Mouse (Mus musculus) c-Kit-positive CD71-positive TER-119-negative erythroid progenitor cells, embryonic 14.5 days (primary cell): Measurements from ENCODE around the gene Ssh3.
"Not testable (repeated sequence)": the region's sequence is repeated elsewhere in the genome, so short reads cannot be mapped to it uniquely, and the experiment has no call there.

Experiments
- DNase-seq: peaks from one replicate; pipeline ENCODE4 v3.0.0-alpha.2; 2013; ENCODE audit warnings: low read depth

The Ssh3 gene

GRCm38 (mm10) chr19:4296611-4297010, 27.6 kb upstream of the Ssh3 start:
- DNase-seq: no peak

- DNase-seq: no peak
Observed at GRCm38 (mm10) chr19:4295391-4295790, 26.4 kb upstream of the Ssh3 start.

- DNase-seq: no peak
Observed at GRCm38 (mm10) chr19:4294381-4295097, 25.6 kb upstream of the Ssh3 start.

- DNase-seq: no peak
Observed at GRCm38 (mm10) chr19:4291161-4291560, 22.2 kb upstream of the Ssh3 start.

- no peak for DNase-seq
Observed at GRCm38 (mm10) chr19:4290749-4291148, 21.8 kb upstream of the Ssh3 start.

GRCm38 (mm10) chr19:4283653-4284052, 14.7 kb upstream of the Ssh3 start:
- DNase-seq: no peak

- peak; percentile 63 for DNase-seq
Observed at GRCm38 (mm10) chr19:4282898-4283553, 14.0 kb upstream of the Ssh3 start, which contains the start of gene Ankrd13d. Gene Ankrd13d (minus strand): TSS chr19:4283137.

GRCm38 (mm10) chr19:4280425-4280824, 11.4 kb upstream of the Ssh3 start:
- DNase-seq: no peak

- DNase-seq: no peak
Observed at GRCm38 (mm10) chr19:4279487-4279886, 10.5 kb upstream of the Ssh3 start.

- no peak for DNase-seq
Observed at GRCm38 (mm10) chr19:4270972-4271371, 2.0 kb upstream of the Ssh3 start.

GRCm38 (mm10) chr19:4270187-4270586, 1.2 kb upstream of the Ssh3 start:
- DNase-seq: no peak

- no peak for DNase-seq
Observed at GRCm38 (mm10) chr19:4265956-4266355, 3.0 kb downstream of the Ssh3 start.

GRCm38 (mm10) chr19:4264171-4264780, 4.7 kb downstream of the Ssh3 start:
- DNase-seq: no peak

- DNase-seq: no peak
Observed at GRCm38 (mm10) chr19:4263702-4264101, 5.3 kb downstream of the Ssh3 start.

GRCm38 (mm10) chr19:4262756-4263155, 6.2 kb downstream of the Ssh3 start:
- no peak for DNase-seq

- DNase-seq: no peak
Observed at GRCm38 (mm10) chr19:4261038-4261698, 7.8 kb downstream of the Ssh3 start.

- DNase-seq: no peak
Observed at GRCm38 (mm10) chr19:4257897-4258252, 11.1 kb downstream of the Ssh3 start.

- peak; percentile 95 for DNase-seq
Observed at GRCm38 (mm10) chr19:4257216-4257896, 11.6 kb downstream of the Ssh3 start.

- no peak for DNase-seq
Observed at GRCm38 (mm10) chr19:4255583-4256162, 13.3 kb downstream of the Ssh3 start.

GRCm38 (mm10) chr19:4254230-4254629, 14.8 kb downstream of the Ssh3 start:
- DNase-seq: no peak

GRCm38 (mm10) chr19:4248683-4249082, 20.3 kb downstream of the Ssh3 start:
- not testable (repeated sequence) for DNase-seq

GRCm38 (mm10) chr19:4247010-4247409, 22.0 kb downstream of the Ssh3 start:
- DNase-seq: no peak
